8 mouse cellular contexts compared by ENCODE assay signal in genomic region chr9:108808163-108808665, GRCm38 (mm10). TPM values are rescaled to one million over a fixed set of nuclear protein-coding genes. Genes with fewer than 3 reads are reported as not detected.
DNase-seq lines count a peak whose midpoint lies in the region; ATAC-seq and TF ChIP-seq lines count a peak whose summit lies in the region.

TSS of gene Nckipsd (plus strand) at chr9:108808368.

- peak within 1 kb of the TSS; percentile 96 for H3K4me3 ChIP-seq in G1E (ENCODE audit: low read depth, low read length)
- peak within 1 kb of the TSS; percentile 87 for H3K4me3 ChIP-seq in cerebellum, adult 2 months (replicated peaks; ENCODE audit: insufficient read depth, low read depth, low read length)
- H3K4me3 ChIP-seq in forebrain, postnatal 0 days (ENCODE audit: low read depth, low read length) = peak within 1 kb of the TSS; percentile 82
- peak within 1 kb of the TSS; percentile 78 for H3K4me3 ChIP-seq in neural tube, embryonic 14.5 days (ENCODE audit: low read depth, low read length)

- H3K4me2 ChIP-seq in forebrain, postnatal 0 days (ENCODE audit: low read depth) = peak within 1 kb of the TSS; percentile 86
- H3K4me2 ChIP-seq in neural tube, embryonic 14.5 days (ENCODE audit: low read depth, low read length) = peak within 1 kb of the TSS; percentile 64

- peaks cover 46% of the 10 kb centered on the region for H3K4me1 ChIP-seq in G1E (ENCODE audit: insufficient read depth, low read depth, low read length)
- peaks cover 32% of the 10 kb centered on the region for H3K4me1 ChIP-seq in cerebellum, adult 2 months (ENCODE audit: control insufficient read depth, insufficient read depth, low read length)
- 0 out of 2 replicates have a peak, but pooled peaks cover 4% of the 10 kb centered on the region for H3K4me1 ChIP-seq in forebrain, postnatal 0 days (ENCODE audit: insufficient read depth)
- no peaks in the 10 kb centered on the region; the same call in 1 of the 2 replicates for H3K4me1 ChIP-seq in neural tube, embryonic 14.5 days (ENCODE audit: control insufficient read depth, insufficient read depth, low read length)

- H3K27ac ChIP-seq in cerebellum, adult 2 months (ENCODE audit: insufficient read depth, low read length) = peak within 1 kb of the TSS; percentile 59; the same call in 1 of the 2 replicates
- H3K27ac ChIP-seq in forebrain, postnatal 0 days (ENCODE audit: low read depth, low read length) = peak within 1 kb of the TSS; percentile 75
- H3K27ac ChIP-seq in neural tube, embryonic 14.5 days (ENCODE audit: low read depth, low read length) = peak within 1 kb of the TSS; percentile 49; the same call in 1 of the 2 replicates

- WGBS in cerebellum, adult 2 months = under 1% methylated on average over 62 of the region's 62 CpGs
- 2% methylated on average over 56 of the region's 62 CpGs for WGBS in forebrain, postnatal 0 days
- under 1% methylated on average over 61 of the region's 62 CpGs for WGBS in neural tube, embryonic 14.5 days

- ATAC-seq in G1E (ENCODE audit: extremely low read depth, insufficient number of reproducible peaks, low FRiP score, poor library complexity, severe bottlenecking) = peak; percentile 40
- ATAC-seq in forebrain, postnatal 0 days = peak; percentile 91
- ATAC-seq in neural tube, embryonic 14.5 days (ENCODE audit: low read depth) = peak; percentile 88

- peaks cover 86% of the 10 kb centered on the region for H3K36me3 ChIP-seq in G1E (replicated peaks)
- peaks cover 63% of the 10 kb centered on the region for H3K36me3 ChIP-seq in forebrain, postnatal 0 days (ENCODE audit: insufficient read depth)
- peaks cover 40% of the 10 kb centered on the region for H3K36me3 ChIP-seq in neural tube, embryonic 14.5 days (ENCODE audit: control insufficient read depth, insufficient read depth, low read length)

- TF ChIP-seq POLR2A in cerebellum, adult 2 months (IDR thresholded peaks at IDR 0.05; ENCODE audit: borderline replicate concordance, insufficient read depth, low read length) = peak; percentile 69; the same call in 1 of the 2 replicates

- H3K27me3 ChIP-seq in G1E (ENCODE audit: insufficient read depth, low read length) = no peaks in the 10 kb centered on the region
- H3K27me3 ChIP-seq in cerebellum, adult 2 months (ENCODE audit: control insufficient read depth, insufficient read depth, low read length) = no peaks in the 10 kb centered on the region
- H3K27me3 ChIP-seq in forebrain, postnatal 0 days (ENCODE audit: insufficient read depth, low read length) = no peaks in the 10 kb centered on the region
- H3K27me3 ChIP-seq in neural tube, embryonic 14.5 days (ENCODE audit: control insufficient read depth, insufficient read depth, low read length) = no peaks in the 10 kb centered on the region

- intact Hi-C loops in heart, postnatal 36 days (cut with DNase I) = loop anchor here (5.0 kb wide), 1 partner anchor 51 kb away; no protein-coding TSS in a partner anchor

- no peaks in the 10 kb centered on the region for H3K9me3 ChIP-seq in G1E (replicated peaks)
- no peaks in the 10 kb centered on the region for H3K9me3 ChIP-seq in forebrain, postnatal 0 days (ENCODE audit: low read length)
- no peaks in the 10 kb centered on the region for H3K9me3 ChIP-seq in neural tube, embryonic 14.5 days (ENCODE audit: control insufficient read depth, low read length)

- peak; percentile 72 for TF ChIP-seq CTCF in G1E (IDR thresholded peaks at IDR 0.05; ENCODE audit: low read depth, low read length)
- peak; percentile 72; the same call in 1 of the 2 replicates for TF ChIP-seq CTCF in cerebellum, adult 2 months (IDR thresholded peaks at IDR 0.05; ENCODE audit: borderline replicate concordance, insufficient read depth, low read depth, low read length)
- peak; percentile 81 for TF ChIP-seq CTCF in forebrain, postnatal 0 days (IDR thresholded peaks at IDR 0.05; ENCODE audit: low read depth)

- H3K9ac ChIP-seq in forebrain, postnatal 0 days = peak within 1 kb of the TSS; percentile 83
- H3K9ac ChIP-seq in neural tube, embryonic 14.5 days (replicated peaks; ENCODE audit: low read depth, low read length) = peak within 1 kb of the TSS; percentile 80

- peak; percentile 89 for DNase-seq in G1E (ENCODE audit: low spot score)
- peak; percentile 92 to 96 for DNase-seq in cerebellum, adult 2 months
- peak; percentile 97 for DNase-seq in forebrain, postnatal 0 days
- peak; percentile 96 to 98 for DNase-seq in heart, postnatal 36 days
- peak; percentile 89 to 95 for DNase-seq in layer of hippocampus, adult 18-20 months (ENCODE audit: low spot score in 2 of 2)
- peak; percentile 91 to 94 for DNase-seq in lung, adult 18-20 months
- peak; percentile 99 for DNase-seq in testis, postnatal 10 days (ENCODE audit: low spot score)

RNA-seq across cellular contexts. Expression of gene Nckipsd, which starts in this region (rescaled TPM):
- total RNA-seq in G1E (2014; fragmentation: Nextera tagmentation) = 4.7 and 6.3 TPM in 2 replicates
- total RNA-seq in G1E (2017) = 4.1 and 5.2 TPM in 2 replicates
- polyA plus RNA-seq in G1E (2012) = 5.6 and 8.3 TPM in 2 replicates
- polyA plus RNA-seq in cerebellum, adult 2 months (2012; rRNA removed) = 73.9 and 76.9 TPM in 2 replicates
- 27.4 and 27.6 TPM in 2 replicates for total RNA-seq in forebrain, postnatal 0 days (2014; rRNA removed)
- 18.6 and 24.5 TPM in 2 replicates for polyA plus RNA-seq in forebrain, postnatal 0 days (2015; fragmentation: Nextera tagmentation; extraction: Ambion mirVana)
- 1 to 10 TPM; 7.2 to 9.4 TPM for total RNA-seq in heart, postnatal 36 days (2021)
- total RNA-seq in layer of hippocampus, adult 18-20 months (2021) = 10 to 100 TPM; 75.6 to 78.8 TPM
- polyA plus RNA-seq in neural tube, embryonic 14.5 days (2014; fragmentation: Nextera tagmentation; extraction: Ambion mirVana) = 25.4 and 30.0 TPM in 2 replicates

Comparison
In these comparisons a context has a peak if more than half of its experiments do, and no peak if none do; other contexts are left out.
1. Peak in every context shown above with its lines: DNase-seq, ATAC-seq, H3K4me3 ChIP-seq and H3K27ac ChIP-seq.
2. ATAC-seq: peak in every context shown above with its lines; median percentile 91 in forebrain, postnatal 0 days; 88 in neural tube, embryonic 14.5 days; 40 in G1E.